Mouse (Mus musculus) spleen, postnatal 4 days (tissue): ENCODE measurements around the gene Epha2.

Experiments used
- DNase-seq, 2 experiments: peaks; one replicate each; pipeline ENCODE4 v3.0.0; 2022; ENCODE audit warnings: low spot score in 2 of 2

The Epha2 gene

GRCm38 (mm10) chr4:141329968-141330367, 28.9 kb downstream of the Epha2 start:
- DNase-seq, result no peak

GRCm38 (mm10) chr4:141331446-141331845, 30.4 kb downstream of the Epha2 start:
- DNase-seq, result no peak

- DNase-seq, result no peak
Measured at GRCm38 (mm10) chr4:141332258-141332657, 31.2 kb downstream of the Epha2 start.

GRCm38 (mm10) chr4:141334695-141335094, 33.7 kb downstream of the Epha2 start:
- DNase-seq, result no peak

DNA sequence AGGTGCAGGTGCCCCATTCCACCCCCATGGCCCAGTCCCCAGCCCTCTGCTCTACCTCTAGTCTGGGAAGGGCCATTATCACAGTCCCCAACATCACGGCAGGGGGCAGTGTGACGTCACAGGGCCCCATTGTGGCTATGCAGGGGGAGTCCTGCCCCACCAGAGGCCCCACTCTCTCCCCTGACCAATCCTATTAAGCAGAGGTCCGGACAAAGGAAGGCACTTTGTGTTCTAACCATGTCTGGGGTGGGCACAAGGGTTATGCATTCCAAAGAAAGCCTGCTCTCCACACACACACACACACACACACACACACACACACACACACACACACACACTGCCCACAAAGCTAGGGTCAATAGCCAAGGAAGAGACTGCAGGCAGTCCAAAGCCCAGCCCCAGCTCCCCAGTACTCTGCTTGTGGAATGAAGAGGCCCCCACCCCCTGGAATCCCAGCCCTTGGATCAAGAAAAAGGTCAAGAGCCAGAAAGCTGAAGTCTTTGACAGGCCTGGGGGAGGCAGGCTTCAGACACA, 34.3 kb downstream of the Epha2 start:
- no peak for DNase-seq

GRCm38 (mm10) chr4:141336196-141336595, 35.2 kb downstream of the Epha2 start:
- DNase-seq, result no peak

- DNase-seq, result no peak
Measured at GRCm38 (mm10) chr4:141337986-141338385, 36.9 kb downstream of the Epha2 start.

DNA sequence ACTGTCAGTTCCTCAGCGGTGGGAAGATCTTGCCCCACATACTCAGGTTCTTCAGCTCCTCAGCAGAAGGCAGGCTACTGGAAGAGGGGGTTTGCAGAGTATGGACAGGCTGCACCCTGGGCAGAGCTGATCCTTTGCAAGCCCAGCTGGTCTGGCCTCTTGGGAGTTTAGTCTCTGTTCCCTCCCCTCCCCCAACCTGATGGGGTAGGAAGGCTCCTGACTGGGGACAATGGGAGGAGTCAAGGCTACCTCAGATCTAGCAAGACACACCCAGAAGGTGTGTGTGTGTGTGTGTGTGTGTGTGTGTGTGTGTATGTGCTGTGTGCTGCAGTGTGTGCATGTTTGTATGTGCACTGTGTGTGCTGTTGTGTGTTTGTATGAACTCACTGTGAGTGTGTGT, 37.8 kb downstream of the Epha2 start:
- no peak for DNase-seq

DNA sequence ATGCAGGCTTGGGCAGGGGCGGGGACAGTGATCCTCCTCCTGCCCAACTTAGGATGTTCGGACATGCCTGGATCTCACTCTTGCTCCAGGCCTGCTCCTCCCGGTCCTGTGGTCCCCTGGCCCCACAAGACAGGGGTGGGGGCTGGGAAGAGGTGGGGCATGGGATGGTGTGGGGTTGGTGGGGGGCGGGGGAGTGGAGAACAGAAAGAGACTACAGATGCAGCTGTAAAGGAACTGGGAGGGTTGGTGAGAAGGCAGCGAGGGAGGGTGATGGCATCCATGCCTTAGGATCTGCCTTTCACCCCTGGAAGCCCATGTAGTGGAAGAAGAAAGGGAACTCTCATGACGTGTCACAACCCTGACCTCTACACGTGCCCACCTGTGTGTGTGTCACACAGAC, 40.4 kb downstream of the Epha2 start:
- no peak for DNase-seq

GRCm38 (mm10) chr4:141343515-141343914, 42.5 kb downstream of the Epha2 start:
- no peak for DNase-seq

GRCm38 (mm10) chr4:141345219-141345618, 44.2 kb downstream of the Epha2 start:
- no peak for DNase-seq

GRCm38 (mm10) chr4:141347365-141347797, 46.3 kb downstream of the Epha2 start:
- DNase-seq, result no peak

GRCm38 (mm10) chr4:141348616-141349015, 47.6 kb downstream of the Epha2 start:
- no peak for DNase-seq

DNA sequence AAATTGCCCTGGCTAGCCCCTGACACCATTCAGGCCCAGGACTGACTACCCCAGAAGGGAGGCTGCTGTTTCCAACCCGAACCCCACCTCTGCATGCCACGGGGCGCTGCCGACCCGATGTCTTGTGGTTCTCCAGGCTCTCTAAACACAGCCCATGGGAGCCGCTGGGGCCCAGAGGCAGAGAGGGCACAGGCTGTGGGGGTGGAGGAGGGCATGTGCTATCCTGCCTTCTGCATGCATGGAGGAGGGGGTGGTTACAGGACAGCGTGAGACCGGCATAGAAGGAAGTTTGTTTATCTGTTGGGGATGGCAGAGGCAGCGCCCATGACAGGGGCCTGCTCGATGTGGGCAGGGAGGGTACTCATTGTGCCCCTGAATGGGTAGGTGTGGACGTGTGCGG, 49.0 kb downstream of the Epha2 start:
- DNase-seq, result no peak

DNA sequence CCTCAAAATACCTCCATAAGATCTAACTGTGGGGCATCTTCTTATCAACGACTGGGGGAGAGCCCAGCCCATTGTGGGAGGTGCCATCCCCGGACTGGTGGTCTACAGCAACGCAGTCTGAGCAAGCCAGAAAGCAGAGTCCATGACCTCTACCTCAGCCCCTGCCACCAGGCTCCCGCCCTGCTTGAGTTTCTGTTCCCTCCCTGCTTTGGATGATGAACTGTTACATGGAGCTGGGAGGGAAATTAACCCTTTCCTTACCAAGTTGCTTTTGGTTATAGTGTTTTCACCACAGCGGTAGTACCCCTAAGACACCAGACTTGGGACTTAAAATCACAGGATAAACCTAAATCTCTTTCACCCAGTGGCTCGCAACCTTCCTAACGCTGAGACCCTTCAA, 50.9 kb downstream of the Epha2 start:
- no peak for DNase-seq

GRCm38 (mm10) chr4:141352986-141353385, 51.9 kb downstream of the Epha2 start:
- no peak for DNase-seq

DNA sequence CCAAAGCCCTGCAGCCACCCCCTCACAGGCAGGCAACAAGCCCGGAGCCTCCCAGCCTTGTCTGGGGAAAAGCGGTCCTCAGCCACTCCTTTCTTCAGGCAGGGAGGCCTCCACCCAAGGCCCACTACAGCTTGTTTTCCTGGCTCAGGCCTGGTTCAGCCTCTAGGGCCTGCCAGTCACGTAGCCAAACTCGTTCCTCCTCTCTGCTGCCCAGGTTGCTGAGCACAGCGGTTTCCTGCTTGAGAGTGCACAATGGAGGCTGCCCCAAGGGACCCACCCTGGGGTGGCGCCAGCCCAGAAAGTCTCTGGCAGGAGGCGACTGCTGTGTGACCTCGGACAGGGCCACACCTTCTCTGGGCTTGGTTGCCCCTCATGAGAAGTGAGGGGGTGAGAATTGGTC, 52.8 kb downstream of the Epha2 start:
- peak in 1 of 2 experiments; percentile 50 for DNase-seq

- DNase-seq, result no peak
Measured at GRCm38 (mm10) chr4:141357811-141358210, 56.8 kb downstream of the Epha2 start.

DNA sequence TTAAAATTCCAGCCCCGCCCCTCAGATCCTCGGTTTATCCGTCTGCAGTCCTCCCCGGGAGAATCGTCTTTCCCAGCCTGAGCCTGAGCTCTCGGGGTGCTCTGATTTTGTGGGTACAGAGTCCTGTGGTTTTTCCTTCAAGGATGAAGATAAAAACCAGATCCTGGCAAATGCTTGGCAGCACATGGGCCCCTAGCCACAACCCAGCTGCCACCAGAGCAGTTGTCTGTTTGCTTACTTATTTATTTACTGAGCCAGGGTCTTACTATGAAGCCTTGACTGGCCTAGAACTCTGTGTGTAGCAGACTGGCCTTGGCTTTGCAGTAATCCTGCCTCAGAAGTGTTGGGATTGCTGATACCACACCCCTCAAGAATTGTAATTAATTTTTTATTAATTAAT, 58.2 kb downstream of the Epha2 start:
- DNase-seq, result no peak

GRCm38 (mm10) chr4:141360846-141361245, 59.8 kb downstream of the Epha2 start:
- DNase-seq, result peak in 1 of 2 experiments; percentile 32

GRCm38 (mm10) chr4:141362937-141363548, 62.0 kb downstream of the Epha2 start:
- DNase-seq, result peak; percentile 69 to 90

DNA sequence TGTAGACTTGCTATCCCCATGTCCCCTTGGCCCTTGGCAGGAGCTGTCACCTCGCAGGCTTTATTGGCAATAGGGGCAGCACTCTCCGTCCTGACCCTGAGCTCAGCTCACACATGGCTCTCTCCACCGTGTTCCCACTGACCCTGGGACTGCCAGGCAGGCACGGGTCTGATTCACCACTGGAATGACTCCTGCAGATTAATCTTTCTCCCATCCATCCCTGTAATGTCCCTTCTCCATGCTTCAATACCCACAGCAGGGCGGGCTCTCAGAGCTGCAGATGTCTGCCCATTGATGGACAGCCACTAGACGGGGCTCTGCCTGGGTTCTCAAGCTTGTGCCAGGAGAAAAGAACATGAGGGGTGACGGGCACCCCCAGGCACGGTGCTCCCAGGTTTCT, 64.1 kb downstream of the Epha2 start:
- no peak for DNase-seq

DNA sequence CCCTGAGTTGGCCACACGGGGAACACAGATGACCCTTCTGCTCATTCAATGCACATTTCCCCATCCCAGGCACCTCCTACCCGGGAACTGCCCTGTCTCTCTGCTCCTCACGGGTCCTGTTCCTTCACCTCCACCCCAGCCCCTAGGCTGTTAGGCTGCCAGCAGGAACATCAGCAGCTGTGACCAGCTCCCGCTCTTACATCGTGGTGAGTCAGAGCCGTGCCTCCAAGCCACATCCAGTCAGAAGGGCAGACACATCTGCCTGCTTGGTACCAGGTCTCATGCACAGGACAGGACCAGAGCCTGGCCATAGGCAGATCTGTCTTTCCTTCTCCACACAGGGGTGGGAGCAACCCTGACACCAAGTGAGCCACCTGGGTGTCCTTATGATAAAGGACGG, 64.8 kb downstream of the Epha2 start:
- DNase-seq, result no peak
